Mouse (Mus musculus) midbrain, embryonic 15.5 days (tissue): ENCODE results near the gene Ufsp2. TPM values are rescaled to one million over a fixed set of nuclear protein-coding genes. Genes with fewer than 3 reads are reported as not detected.

Source experiments
- ATAC-seq: fragments of 200-750 bp; cut with Nextera tagmentation; replicated peaks from 2 replicates; pipeline ENCODE4 v1.8.0; 2017; ENCODE audit warnings: moderate TSS enrichment
- H3K27ac ChIP-seq: fragments of 300-500 bp; sonication (generic); 2 replicates; pipeline ENCODE4 v1.5.1; 2015; ENCODE audit warnings: mild to moderate bottlenecking, inconsistent platforms
- H3K27me3 ChIP-seq: fragments of 300-500 bp; sonication (generic); replicated peaks from 2 replicates; pipeline ENCODE4 v1.6.1; 2015; ENCODE audit warnings: inconsistent platforms
- H3K36me3 ChIP-seq: fragments of 300-500 bp; sonication (generic); replicated peaks from 2 replicates; pipeline ENCODE4 v1.6.1; 2015; ENCODE audit warnings: inconsistent platforms
- H3K4me1 ChIP-seq: fragments of 300-500 bp; sonication (generic); 2 replicates; pipeline ENCODE4 v1.6.1; 2015; ENCODE audit warnings: inconsistent platforms
- H3K4me2 ChIP-seq: fragments of 300-500 bp; sonication (generic); 2 replicates; pipeline ENCODE4 v1.6.1; 2015; ENCODE audit warnings: inconsistent platforms, mild to moderate bottlenecking, moderate library complexity
- H3K4me3 ChIP-seq: fragments of 300-500 bp; sonication (generic); 2 replicates; pipeline ENCODE4 v1.5.1; 2015; ENCODE audit warnings: mild to moderate bottlenecking, inconsistent platforms
- H3K9ac ChIP-seq: fragments of 300-500 bp; sonication (generic); 2 replicates; pipeline ENCODE4 v1.6.1; 2015; ENCODE audit warnings: mild to moderate bottlenecking, inconsistent platforms
- H3K9me3 ChIP-seq: fragments of 300-500 bp; sonication (generic); 2 replicates; pipeline ENCODE4 v1.6.1; 2016; ENCODE audit warnings: inconsistent platforms
- WGBS: fragments of 180-500 bp; shearing (Covaris S2); methylation state at CpG from one replicate; pipeline ENCODE4 v1.1.7; 2015; ENCODE audit warnings: mixed read lengths; 5-methylcytosine and 5-hydroxymethylcytosine counted together
- polyA plus RNA-seq: library from polyadenylated mRNA; unstranded; fragments of >200 nt; fragmentation: Nextera tagmentation; extraction: Ambion mirVana; gene quantifications from 2 replicates; pipeline ENCODE4 v1.2.1, GENCODE M21; 2015

The Ufsp2 gene
- 56.0 and 64.0 TPM in 2 replicates for polyA plus RNA-seq

GRCm38 (mm10) chr8:45975126-45975836 lies at the start of gene Ufsp2, which contains the start of gene 1700029J07Rik:
Gene Ufsp2 (plus strand): TSS chr8:45975528.
Gene 1700029J07Rik (minus strand): TSS chr8:45975252.
- Histone ChIP-seq H3K27me3 (no peaks in the 10 kb centered on the region), H3K4me2 (peak within 1 kb of the TSS; percentile 70), H3K27ac (peak within 1 kb of the TSS; percentile 87), H3K9ac (peak within 1 kb of the TSS; percentile 73), H3K4me1 (peaks cover 14% of the 10 kb centered on the region), H3K36me3 (no peaks in the 10 kb centered on the region; the same call in 1 of the 2 replicates), H3K4me3 (peak within 1 kb of the TSS; percentile 54), H3K9me3 (no peaks in the 10 kb centered on the region)
- ATAC-seq, result peak; percentile 99
- under 1% methylated on average over 57 of the region's 57 CpGs for WGBS

GRCm38 (mm10) chr8:45934582-45935014 lies 40.7 kb upstream of the Ufsp2 start, which contains the start of gene Ccdc110:
Gene Ccdc110 (plus strand): TSS chr8:45934619.
- no peak within 1 kb of the TSS for H3K27ac ChIP-seq
- H3K9me3 ChIP-seq, result no peaks in the 10 kb centered on the region
- ATAC-seq, result peak; percentile 95
- H3K36me3 ChIP-seq, result no peaks in the 10 kb centered on the region
- H3K4me2 ChIP-seq, result peak within 1 kb of the TSS; percentile 71
- H3K27me3 ChIP-seq, result no peaks in the 10 kb centered on the region
- under 1% methylated on average over 23 of the region's 23 CpGs for WGBS
- H3K4me3 ChIP-seq, result peak within 1 kb of the TSS; percentile 43
- H3K9ac ChIP-seq, result peak within 1 kb of the TSS; percentile 27; the same call in 1 of the 2 replicates
- H3K4me1 ChIP-seq, result peaks cover 6% of the 10 kb centered on the region; the same call in 1 of the 2 replicates

- ATAC-seq, result no peak
- Histone ChIP-seq H3K9me3 (no peaks in the 10 kb centered on the region), H3K4me2 (no peak overlapping the region), H3K9ac (no peak overlapping the region), H3K27ac (no peak overlapping the region), H3K4me1 (peaks cover 6% of the 10 kb centered on the region; the same call in 1 of the 2 replicates), H3K27me3 (no peaks in the 10 kb centered on the region), H3K4me3 (no peak overlapping the region), H3K36me3 (no peaks in the 10 kb centered on the region)
- 89% methylated on average over 9 of the region's 9 CpGs for WGBS
Measured at GRCm38 (mm10) chr8:45936986-45937385, 38.3 kb upstream of the Ufsp2 start.

GRCm38 (mm10) chr8:45946283-45946682 lies 29.0 kb upstream of the Ufsp2 start:
- no peak overlapping the region for H3K27ac ChIP-seq
- no peak overlapping the region for H3K9ac ChIP-seq
- no peak overlapping the region for H3K4me2 ChIP-seq
- no peaks in the 10 kb centered on the region for H3K27me3 ChIP-seq
- H3K36me3 ChIP-seq, result no peaks in the 10 kb centered on the region
- no peaks in the 10 kb centered on the region for H3K4me1 ChIP-seq
- H3K9me3 ChIP-seq, result no peaks in the 10 kb centered on the region
- no peak overlapping the region for H3K4me3 ChIP-seq
- no peak for ATAC-seq
- WGBS, result 89% methylated on average over 4 of the region's 4 CpGs

- H3K36me3 ChIP-seq, result no peaks in the 10 kb centered on the region
- H3K4me1 ChIP-seq, result no peaks in the 10 kb centered on the region
- no peaks in the 10 kb centered on the region for H3K9me3 ChIP-seq
- no peak overlapping the region for H3K9ac ChIP-seq
- H3K27ac ChIP-seq, result no peak overlapping the region
- no peaks in the 10 kb centered on the region for H3K27me3 ChIP-seq
- WGBS, result 53% methylated on average over 2 of the region's 2 CpGs
- H3K4me3 ChIP-seq, result no peak overlapping the region
- no peak overlapping the region for H3K4me2 ChIP-seq
- no peak for ATAC-seq
Measured at GRCm38 (mm10) chr8:45950622-45951021, 24.7 kb upstream of the Ufsp2 start.

- H3K36me3 ChIP-seq, result no peaks in the 10 kb centered on the region
- ATAC-seq, result no peak
- 95% methylated on average over 12 of the region's 12 CpGs for WGBS
Measured at GRCm38 (mm10) chr8:45970894-45971293, 4.4 kb upstream of the Ufsp2 start.

GRCm38 (mm10) chr8:45973988-45974505 lies 1.3 kb upstream of the Ufsp2 start:
- H3K4me3 ChIP-seq, result no peak overlapping the region
- no peak overlapping the region for H3K9ac ChIP-seq
- H3K9me3 ChIP-seq, result no peaks in the 10 kb centered on the region
- H3K4me1 ChIP-seq, result peaks cover 14% of the 10 kb centered on the region
- H3K36me3 ChIP-seq, result no peaks in the 10 kb centered on the region; the same call in 1 of the 2 replicates
- 76% methylated on average over 8 of the region's 8 CpGs for WGBS
- no peak overlapping the region for H3K4me2 ChIP-seq
- H3K27me3 ChIP-seq, result no peaks in the 10 kb centered on the region
- ATAC-seq, result no peak
- no peak overlapping the region for H3K27ac ChIP-seq

More at GRCm38 (mm10) chr8:45970894-45971293, 4.4 kb upstream of the Ufsp2 start:
- Histone ChIP-seq H3K4me1 (peaks cover 9% of the 10 kb centered on the region), H3K4me3 (no peak overlapping the region), H3K9ac (no peak overlapping the region), H3K4me2 (no peak overlapping the region), H3K9me3 (no peaks in the 10 kb centered on the region), H3K27me3 (no peaks in the 10 kb centered on the region), H3K27ac (no peak overlapping the region)

- peak overlapping the region; percentile 51 for H3K9ac ChIP-seq
- WGBS, result 66% methylated on average over 11 of the region's 11 CpGs
- H3K27me3 ChIP-seq, result no peaks in the 10 kb centered on the region
- no peaks in the 10 kb centered on the region for H3K9me3 ChIP-seq
- H3K4me3 ChIP-seq, result peak overlapping the region; percentile 54
- H3K4me1 ChIP-seq, result peaks cover 14% of the 10 kb centered on the region
- H3K27ac ChIP-seq, result 0 out of 2 replicates have a peak overlapping the region, but pooled peaks have one; percentile 16
- H3K36me3 ChIP-seq, result no peaks in the 10 kb centered on the region; the same call in 1 of the 2 replicates
- peak; percentile 18 for ATAC-seq
- peak overlapping the region; percentile 70 for H3K4me2 ChIP-seq
Measured at GRCm38 (mm10) chr8:45975837-45976468, 625 bp downstream of the Ufsp2 start.

- Histone ChIP-seq H3K4me1 (no peaks in the 10 kb centered on the region), H3K36me3 (peaks cover 15% of the 10 kb centered on the region), H3K4me3 (no peak overlapping the region), H3K27me3 (no peaks in the 10 kb centered on the region), H3K27ac (no peak overlapping the region), H3K9ac (no peak overlapping the region), H3K9me3 (no peaks in the 10 kb centered on the region), H3K4me2 (no peak overlapping the region)
- WGBS, result 86% methylated on average over 3 of the region's 3 CpGs
- no peak for ATAC-seq
Measured at GRCm38 (mm10) chr8:45986665-45987064, 11.3 kb downstream of the Ufsp2 start.

- H3K27ac ChIP-seq, result no peak overlapping the region
- H3K4me2 ChIP-seq, result no peak overlapping the region
- H3K27me3 ChIP-seq, result no peaks in the 10 kb centered on the region
- no peaks in the 10 kb centered on the region for H3K4me1 ChIP-seq
- H3K4me3 ChIP-seq, result no peak overlapping the region
- no peak for ATAC-seq
- WGBS, result 71% methylated on average over 2 of the region's 2 CpGs
- no peaks in the 10 kb centered on the region for H3K9me3 ChIP-seq
- H3K9ac ChIP-seq, result no peak overlapping the region
- peaks cover 9% of the 10 kb centered on the region for H3K36me3 ChIP-seq
Measured at GRCm38 (mm10) chr8:45988189-45988588, 12.9 kb downstream of the Ufsp2 start.

- WGBS, result 95% methylated on average over 4 of the region's 4 CpGs
- H3K27ac ChIP-seq, result no peak overlapping the region
- no peak overlapping the region for H3K4me2 ChIP-seq
- H3K9ac ChIP-seq, result no peak overlapping the region
- no peak overlapping the region for H3K4me3 ChIP-seq
- ATAC-seq, result no peak
- H3K36me3 ChIP-seq, result peaks cover 16% of the 10 kb centered on the region
- H3K9me3 ChIP-seq, result no peaks in the 10 kb centered on the region
- H3K27me3 ChIP-seq, result no peaks in the 10 kb centered on the region
- no peaks in the 10 kb centered on the region for H3K4me1 ChIP-seq
Measured at GRCm38 (mm10) chr8:45990631-45991310, 15.4 kb downstream of the Ufsp2 start.

GRCm38 (mm10) chr8:45994111-45994510 lies 18.8 kb downstream of the Ufsp2 start:
- Histone ChIP-seq H3K4me3 (no peak overlapping the region), H3K27me3 (no peaks in the 10 kb centered on the region), H3K9me3 (no peaks in the 10 kb centered on the region), H3K36me3 (peaks cover 23% of the 10 kb centered on the region), H3K4me1 (peaks cover 15% of the 10 kb centered on the region), H3K27ac (no peak overlapping the region), H3K4me2 (no peak overlapping the region), H3K9ac (no peak overlapping the region)
- WGBS, result 93% methylated on average over 2 of the region's 2 CpGs
- no peak for ATAC-seq
